Mouse (Mus musculus) mouse trophoblast stem cell (cell line): ENCODE results near the gene Luc7l2.

ENCODE experiments used
- in situ Hi-C, 2 experiments: fragments of 300-500 bp; cut with MseI, MboI; formaldehyde crosslinking; loops; 2 replicates in 1 of 2; 3 replicates in 1 of 2; pipeline ENCODE4 v1.15.1; 2025

Luc7l2 gene

GRCm38 (mm10) chr6:38650263-38650937 is 99.3 kb downstream of the Luc7l2 start:
- in situ Hi-C loops: loop anchor here in 1 of 2 experiments (5.0 kb wide), 1 partner anchor 42 kb away; no protein-coding TSS in a partner anchor
